Mouse (Mus musculus) thymus, adult 2 months (tissue): ENCODE measurements at regions not wholly inside any gene's neighbourhood (a gene's known extent, or its start where the extent isn't known, plus 50 kb on each side); places are given as distances from the start of the nearest gene placed in this dataset.

Experiments
- CTCF ChIP-seq: fragments of 200-500 bp; IDR thresholded peaks from 2 replicates; pipeline ENCODE4 v1.5.1; 2012; ENCODE audit warnings: mild to moderate bottlenecking, control low read depth, low read length, moderate library complexity, borderline replicate concordance; ENCODE audit not compliant: control insufficient read depth, poor library complexity, insufficient read depth; ENCODE audit errors: extremely low read depth
- POLR2A ChIP-seq: fragments of 200-500 bp; IDR thresholded peaks from 2 replicates; pipeline ENCODE4 v1.6.1; 2012; ENCODE audit warnings: mild to moderate bottlenecking, low read length, control low read depth, moderate library complexity; ENCODE audit not compliant: control insufficient read depth, poor library complexity, insufficient read depth; ENCODE audit errors: extremely low read depth

GRCm38 (mm10) chr12:25757014-25757413 is 658.0 kb downstream of the Rnf144a start:
- TF ChIP-seq CTCF (no peak), POLR2A (no peak)
